Mouse (Mus musculus): ENCODE measurements around the gene Slc8b1.
"Not testable (repeated sequence)": the region's sequence is repeated elsewhere in the genome, so short reads cannot be mapped to it uniquely, and the experiment has no call there.

Slc8b1 gene

DNA sequence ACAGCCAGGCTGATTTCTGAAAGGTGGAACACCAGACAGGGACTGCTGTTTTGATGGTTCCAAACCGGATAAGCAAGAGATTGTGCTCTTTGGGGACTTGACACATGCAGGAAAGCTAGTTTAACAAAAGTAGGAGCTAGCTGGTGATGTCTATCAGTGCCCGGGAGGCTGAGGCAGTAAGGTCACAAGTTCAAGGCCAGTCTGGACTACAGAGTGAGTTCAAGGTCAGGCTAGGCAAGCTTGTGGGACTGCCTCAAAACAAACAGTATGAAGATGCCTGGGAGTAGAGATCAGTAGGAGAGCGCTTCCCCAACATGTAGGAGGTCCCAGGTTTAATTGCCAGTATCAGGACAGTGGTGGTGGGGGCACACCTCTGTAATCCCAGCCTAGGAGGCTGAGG, 13.9 kb upstream of the Slc8b1 start:
- DNase-seq: no peak

DNA sequence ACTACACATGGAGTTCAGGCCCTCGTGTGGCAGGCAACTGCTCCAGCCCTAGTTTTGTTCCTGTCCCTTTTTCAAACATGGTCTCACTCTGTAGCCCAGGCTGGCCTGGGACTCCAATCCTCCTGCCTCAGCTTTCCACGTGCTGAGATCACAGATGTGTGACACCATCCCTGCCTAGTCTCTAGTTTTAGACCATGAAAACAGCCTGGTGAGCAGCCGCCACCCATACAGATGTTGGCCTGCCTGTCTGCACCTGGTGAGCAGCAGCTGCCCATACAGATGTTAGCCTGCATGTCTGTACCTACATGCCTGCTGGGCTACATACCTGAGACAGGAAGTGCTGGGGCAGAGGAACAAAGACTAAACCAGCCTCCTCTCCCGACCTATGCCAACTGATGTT, 11.8 kb upstream of the Slc8b1 start:
- DNase-seq: no peak

DNA sequence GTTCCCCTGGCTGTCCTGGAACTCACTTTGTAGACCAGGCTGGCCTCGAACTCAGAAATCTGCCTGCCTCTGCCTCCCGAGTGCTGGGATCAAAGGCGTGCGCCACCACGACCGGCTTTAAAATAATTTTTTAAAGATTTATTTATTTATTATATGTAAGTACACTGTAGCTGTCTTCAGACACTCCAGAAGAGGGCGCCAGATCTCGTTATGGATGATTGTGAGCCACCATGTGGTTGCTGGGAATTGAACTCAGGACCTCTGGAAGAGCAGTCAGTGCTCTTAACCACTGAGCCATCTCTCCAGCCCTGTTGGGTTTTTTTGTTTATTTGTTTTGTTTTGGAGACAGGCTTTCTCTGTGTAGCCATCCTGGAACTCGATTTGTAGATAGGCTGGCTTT, 10.4 kb upstream of the Slc8b1 start:
- DNase-seq: not testable (repeated sequence)

DNA sequence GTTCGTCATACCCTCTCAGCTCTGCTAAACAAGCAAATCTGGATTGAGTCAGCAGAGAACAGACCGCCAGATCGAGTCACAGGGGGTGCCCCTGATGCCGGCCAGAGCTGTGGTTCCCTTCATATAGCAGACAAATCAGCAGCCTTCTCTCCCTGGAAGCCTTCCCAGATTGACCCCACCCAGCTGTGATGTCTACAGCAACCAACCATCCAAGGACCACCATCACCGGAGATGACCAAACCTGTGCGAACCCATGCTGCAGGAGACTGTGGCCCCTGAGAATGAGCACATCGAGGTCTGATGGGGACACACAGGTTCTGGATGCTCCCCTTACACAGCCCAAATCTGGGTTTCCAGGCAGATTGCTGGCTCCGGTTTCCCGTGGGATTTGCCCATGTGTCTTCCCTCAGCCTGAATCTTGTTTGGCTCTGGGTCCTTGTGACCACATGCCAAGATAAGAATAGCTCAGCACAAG, 8.8 kb upstream of the Slc8b1 start:
- DNase-seq: no peak

DNA sequence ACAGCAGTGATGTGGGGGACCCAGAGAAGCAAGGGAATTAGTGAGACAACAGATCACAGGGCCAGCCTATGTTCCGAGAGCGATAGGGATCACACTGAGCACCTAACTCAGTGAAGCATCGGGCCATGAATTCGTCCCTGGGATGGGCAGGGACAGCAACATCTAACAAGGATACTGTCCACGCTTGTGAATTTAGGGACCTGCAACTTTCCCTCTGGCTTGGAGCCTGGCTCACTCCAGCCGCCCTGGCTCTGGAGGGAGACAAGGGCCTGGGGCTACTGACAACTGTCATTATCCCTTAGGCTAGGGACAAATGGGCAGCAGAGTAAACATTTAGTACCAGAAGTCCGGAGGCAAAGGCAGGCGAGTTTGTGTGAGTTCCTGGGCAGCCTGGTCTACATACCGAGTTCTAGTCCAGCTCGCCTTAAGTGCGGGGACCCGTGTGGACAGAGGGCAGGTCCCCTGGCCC, 8.3 kb upstream of the Slc8b1 start:
- DNase-seq: no peak

DNA sequence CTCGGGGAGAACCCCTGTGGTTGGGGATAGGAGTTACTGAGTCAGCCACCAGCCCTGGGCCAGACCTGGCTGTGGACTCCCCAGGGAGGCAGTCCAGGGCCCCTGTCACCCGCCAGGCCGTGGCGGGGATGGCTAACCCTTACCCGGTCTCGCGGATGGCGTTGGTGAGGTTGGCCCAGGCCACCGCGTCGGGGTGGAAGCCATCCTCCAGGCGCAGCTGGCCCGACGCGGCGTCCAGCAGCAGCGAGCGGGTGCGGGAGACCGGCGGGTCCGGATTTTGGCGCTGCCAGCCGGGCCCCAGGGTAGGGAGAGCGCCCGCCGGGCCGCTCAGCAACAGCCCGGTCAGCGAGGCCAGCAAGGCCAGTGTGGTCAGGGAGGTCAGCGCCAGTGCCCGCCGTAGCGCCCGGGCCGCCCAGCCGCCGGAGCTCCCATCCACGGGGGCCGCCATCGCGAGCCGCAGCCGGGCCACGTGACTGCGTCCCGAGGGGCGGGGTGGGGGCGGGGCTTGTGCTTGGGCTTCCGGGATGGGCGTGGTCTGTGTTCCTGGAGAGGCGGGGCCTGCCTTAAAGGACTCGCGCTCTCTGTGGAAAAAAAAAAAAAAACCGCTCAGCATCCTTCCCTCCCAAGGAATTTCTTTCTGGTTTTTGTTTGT, 7.7 kb upstream of the Slc8b1 start, which contains the start of gene Plbd2:
Plbd2 (minus strand) TSS at position 482 of the 652 bp plus-strand sequence.
- peak; percentile 77 to 81 for DNase-seq

DNA sequence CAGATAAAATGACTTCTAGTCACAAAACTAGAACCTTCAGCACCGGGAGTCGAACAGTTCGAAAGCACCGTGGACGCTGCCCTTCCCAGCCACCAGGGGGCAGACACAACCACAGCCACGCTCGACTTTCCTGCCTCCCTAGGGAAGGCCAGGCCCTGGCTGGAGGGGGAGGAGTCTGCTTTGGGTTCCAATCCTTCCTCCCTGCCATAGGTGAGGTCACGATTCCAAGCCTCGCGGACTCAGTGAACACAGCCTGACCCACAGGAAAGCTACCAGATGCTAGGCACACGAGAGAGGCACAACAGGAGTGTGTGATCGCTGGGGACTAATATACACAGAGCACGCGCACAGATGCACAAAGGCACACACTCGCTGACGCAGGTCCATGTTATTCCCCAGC, 5.6 kb upstream of the Slc8b1 start:
- peak; percentile 80 to 88 for DNase-seq

DNA sequence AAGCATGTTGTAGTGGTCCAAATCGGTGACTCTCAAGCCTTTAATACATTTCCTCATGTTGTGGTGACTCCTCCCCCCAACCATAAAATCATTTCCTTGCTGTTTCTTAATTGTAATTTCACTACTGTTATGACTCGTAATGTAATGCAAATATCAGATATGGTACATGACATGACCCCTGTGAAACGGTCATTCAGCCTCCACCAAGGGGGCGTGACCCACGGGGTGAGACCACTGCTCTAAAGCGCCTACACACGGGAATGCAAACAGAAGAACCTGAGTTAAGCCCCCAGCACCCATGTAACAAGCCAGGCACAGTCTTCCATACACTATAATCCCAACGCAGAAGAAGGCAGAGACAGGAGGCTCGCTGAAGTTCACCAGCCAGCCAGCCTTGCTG, 5.2 kb upstream of the Slc8b1 start:
- DNase-seq: no peak

DNA sequence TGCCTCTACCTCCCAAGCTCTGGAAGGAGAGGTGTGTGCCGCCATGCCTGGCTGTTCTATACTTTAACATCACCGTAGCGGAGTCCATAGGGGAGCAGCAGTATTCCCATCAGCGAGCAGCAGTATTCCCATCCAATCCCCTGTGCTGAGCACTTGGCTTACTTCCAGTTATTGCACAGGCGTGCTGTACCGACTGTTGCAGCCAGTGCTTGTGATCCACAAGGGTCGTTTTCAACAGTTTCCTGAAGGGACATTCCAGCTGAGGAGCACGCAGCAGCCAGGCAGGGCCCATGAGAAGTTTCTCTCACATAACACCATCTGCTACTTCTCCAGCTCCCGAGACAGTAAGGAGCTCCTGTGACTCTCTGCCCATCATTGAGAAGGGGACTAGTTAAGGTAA, 4.5 kb upstream of the Slc8b1 start:
- no peak for DNase-seq

DNA sequence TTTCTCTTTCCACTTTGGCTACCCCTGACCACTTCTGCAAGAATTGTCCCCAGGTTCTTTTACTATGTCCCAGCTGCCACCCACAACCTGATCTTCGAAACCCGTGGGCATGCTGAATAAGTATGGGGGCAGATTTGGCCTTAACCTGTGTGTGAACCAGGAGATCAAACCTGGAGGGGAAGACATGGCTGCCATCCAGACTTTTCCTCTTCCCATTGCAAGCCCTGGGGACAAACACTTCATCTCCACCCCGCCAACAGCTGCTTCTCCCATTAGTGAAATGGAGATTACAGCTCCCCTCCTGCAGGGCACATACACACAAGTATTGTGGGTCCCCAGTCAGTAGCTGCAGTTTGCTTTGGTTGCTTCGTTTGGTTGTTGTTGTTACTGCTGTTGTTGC, 3.7 kb upstream of the Slc8b1 start:
- no peak for DNase-seq

DNA sequence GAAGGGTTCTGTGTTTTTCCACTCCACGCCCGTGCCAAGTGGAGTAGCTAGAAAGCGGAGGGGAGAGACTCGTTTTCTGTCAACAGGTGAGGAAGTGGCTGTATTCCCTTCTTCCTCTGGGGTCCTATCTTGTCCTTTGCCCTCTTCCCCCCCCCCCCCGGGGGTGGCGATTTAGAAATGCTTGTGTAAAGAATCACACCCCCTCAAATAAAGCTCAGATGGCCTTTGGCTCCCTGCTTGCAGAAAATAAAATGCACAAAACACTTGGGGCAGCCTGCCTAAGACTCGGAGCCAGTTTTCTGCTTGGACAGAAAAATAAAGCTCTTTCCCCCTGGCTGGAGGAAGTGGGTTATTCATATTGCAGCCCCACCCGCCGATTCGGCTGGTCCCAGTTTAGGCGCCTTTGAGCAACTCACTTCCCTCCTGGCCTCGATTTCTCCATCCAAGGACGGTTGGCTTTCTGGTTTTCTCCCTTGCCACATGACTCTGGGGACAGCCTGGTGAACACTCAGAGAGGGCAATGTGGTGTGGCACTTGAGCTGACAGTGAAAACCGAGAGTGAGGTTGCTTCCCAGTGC, 764 bp downstream of the Slc8b1 start:
- peak; percentile 61 to 62 for DNase-seq

DNA sequence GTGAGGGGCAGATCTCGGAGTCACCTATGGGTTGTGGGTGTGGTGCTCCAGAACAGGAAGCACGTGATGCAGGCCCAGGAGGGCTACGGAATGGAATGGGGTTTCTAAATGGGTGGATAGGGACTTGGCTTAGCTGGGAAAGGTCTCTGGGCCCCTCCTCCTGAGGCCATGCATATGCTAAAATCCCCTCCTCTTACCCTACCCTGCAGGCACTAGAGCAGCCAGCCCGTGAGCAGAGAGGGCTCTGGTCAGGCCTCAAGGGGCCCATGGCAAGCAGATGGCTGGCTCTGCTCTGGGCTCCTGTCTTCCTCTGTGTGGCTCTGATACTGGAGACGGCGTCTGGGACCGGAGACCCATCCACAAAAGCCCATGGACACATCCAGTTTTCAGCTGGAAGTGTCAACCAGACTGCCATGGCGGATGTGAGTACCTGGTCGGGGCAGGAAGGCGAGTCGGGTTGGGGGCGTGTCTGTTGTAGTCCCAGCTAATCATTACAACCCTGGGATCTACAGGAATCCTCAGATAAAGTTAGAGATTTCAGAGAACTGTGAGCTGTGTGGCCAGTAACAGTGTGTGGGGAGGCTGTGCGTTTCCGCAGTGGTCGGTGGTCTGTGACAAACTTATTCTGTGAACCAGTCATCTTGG, 2.1 kb downstream of the Slc8b1 start:
- DNase-seq: no peak

DNA sequence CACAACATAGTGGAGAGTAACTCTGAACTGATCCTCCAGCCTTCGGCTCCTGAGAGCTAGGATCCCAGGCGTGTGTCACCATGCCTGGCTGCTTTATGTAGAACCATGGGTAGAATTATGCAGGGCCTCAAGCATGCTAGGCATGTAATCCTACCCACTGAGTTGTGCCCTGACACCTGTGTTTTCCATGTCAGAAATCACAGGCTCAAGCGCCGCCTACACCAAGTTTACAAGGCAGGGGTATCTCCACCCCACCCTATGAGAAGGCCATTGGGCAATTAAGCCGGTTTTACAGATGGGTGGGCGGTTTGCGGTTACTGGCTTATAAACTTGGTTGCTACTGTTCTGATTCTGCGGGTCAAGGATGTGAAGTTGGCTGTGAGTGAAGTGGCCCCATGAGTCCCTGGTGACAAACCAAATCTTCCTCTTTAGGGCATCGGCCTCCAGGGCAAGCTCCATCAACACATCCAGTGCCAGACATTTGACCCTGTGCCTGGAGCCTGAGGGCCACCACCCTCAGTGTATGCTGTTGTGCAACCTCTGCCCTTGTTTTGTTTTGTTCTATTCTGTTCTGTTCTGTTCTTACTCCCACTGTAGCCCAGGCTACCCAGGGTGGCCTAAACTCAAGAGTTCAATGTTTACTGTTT, 3.2 kb downstream of the Slc8b1 start:
- peak; percentile 63 for DNase-seq

DNA sequence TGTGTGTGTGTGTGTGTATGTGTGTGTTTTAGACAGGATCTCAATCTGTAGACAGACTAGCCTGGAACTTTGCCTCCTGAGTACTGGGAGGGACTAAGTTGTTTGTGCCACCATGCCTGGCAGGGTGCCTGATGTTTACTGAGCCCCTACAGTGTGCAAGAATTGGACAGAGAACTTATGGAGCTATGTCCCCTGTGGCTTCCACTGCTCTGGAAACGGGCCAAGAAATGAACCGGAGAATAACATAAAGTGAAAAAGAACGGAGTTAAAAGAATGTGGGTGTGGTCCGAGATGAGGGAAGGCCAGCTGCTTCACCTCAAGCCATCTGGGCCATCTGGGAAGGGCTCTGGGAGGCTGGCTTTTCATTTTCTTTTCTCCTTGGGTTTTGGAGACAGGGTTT, 3.8 kb downstream of the Slc8b1 start:
- peak; percentile 24 to 58 for DNase-seq

DNA sequence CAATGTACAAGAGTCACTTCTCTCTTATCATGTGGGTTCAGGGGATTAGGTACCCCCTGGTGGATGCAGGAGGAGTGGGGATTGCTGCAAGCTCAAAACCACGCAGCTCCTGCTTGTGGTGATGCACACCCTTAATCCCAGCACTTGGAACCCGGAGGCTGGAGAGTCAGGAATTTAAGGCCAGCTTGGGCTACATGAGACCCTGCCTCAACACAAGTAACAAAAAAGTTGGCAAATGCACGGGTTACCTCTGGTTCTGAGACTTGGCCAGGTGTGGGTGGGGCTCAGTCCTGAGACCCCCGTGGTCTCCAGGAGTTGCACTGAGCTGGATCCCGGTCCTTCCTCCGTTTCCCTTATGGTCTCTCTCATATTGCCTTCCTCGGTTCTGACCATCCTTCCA, 4.5 kb downstream of the Slc8b1 start:
- DNase-seq: no peak

DNA sequence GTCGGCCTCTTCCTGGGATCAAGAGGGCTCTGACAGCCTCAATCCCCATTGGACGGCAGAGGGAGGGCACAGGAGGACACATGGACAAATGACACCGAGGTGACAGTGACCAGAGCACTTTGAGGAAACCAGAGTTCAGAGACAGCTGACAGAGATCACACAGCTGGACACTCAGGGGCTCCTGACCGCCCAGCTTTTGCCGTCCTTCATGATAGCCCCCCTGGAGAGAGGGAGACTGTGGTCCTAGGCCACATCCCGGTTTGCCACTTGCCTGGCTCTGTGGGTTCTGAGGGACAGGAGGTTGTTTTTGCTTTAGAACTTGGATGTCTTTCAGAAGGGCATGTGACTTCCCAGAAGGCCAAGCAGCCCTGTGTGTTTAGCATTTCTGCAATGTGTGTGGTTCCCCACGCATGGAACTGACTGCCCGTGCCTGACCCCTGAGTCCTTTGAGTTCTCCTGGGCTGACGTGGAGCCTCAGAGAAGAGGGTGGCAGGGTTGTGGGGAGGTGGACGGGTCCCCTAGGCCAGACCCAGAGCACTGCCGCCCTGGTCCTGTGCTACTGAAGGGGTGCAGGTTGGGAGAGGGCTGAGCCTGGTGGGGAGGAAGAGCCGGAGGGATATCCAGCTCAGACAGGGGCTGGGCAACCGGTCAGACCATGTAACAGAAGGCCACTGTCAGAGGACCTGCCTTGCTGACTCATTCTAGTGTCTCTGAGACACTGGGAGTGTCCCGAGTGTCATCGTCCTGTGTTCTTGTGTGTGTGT, 5.4 kb downstream of the Slc8b1 start:
- DNase-seq: peak; percentile 44 to 52

DNA sequence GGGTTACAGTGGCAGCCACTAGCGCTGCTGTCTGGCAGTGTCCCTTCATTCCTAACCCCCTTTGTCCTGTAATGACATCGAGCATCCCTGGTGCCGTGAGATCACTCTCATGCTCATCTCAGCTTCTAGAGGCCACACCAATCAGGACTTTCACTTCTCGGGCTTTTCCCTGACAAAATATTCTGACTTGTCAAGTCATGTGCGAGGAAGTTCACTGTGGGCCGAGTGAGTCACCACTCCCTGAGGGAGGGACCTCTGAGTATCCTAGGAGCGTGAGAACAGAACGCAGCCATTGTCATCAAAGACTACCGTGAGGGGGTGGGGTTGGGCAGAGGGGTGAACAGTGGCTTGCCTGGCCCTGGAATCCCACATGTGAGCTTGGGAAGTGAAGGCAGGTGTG, 6.6 kb downstream of the Slc8b1 start:
- peak; percentile 61 to 62 for DNase-seq

DNA sequence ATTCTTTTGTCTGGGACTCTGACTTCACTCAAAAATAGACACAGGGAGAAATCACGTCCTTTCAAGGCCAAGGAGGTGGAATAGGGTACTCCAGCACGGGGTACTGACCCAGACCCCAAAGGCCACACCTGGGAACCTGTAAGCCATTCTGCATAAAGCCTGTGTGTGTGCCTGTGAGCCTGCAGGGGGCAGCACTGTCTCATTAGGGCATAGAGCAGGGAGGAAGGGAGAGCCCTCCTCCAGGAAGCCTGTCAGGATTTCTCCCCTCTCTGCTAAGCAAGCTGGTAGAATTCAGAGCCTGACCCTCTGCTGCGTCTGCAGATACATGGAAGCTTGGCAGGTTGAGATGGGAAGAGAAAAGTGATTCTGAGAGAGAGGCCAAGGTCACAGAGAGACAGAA, 11.7 kb downstream of the Slc8b1 start:
- peak in 1 of 2 experiments; percentile 30 for DNase-seq

DNA sequence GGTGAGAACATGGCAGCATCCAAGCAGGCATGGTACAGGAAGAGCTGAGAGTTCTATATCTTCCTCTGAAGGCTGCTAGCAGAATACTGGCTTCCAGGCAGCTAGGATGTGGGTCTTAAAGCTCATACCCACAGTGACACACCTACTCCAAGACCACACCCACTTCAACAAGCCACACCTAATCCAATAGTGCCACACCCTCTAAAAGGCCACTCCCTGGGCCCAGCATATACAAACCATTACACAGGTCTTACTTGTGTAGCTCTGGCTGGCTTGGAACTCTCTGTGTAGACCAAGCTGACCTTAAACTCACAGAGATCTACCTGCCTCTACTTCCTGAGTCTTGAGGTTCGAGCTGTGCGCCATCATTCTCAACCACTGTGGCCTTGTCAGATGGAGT, 13.8 kb downstream of the Slc8b1 start:
- no peak for DNase-seq

DNA sequence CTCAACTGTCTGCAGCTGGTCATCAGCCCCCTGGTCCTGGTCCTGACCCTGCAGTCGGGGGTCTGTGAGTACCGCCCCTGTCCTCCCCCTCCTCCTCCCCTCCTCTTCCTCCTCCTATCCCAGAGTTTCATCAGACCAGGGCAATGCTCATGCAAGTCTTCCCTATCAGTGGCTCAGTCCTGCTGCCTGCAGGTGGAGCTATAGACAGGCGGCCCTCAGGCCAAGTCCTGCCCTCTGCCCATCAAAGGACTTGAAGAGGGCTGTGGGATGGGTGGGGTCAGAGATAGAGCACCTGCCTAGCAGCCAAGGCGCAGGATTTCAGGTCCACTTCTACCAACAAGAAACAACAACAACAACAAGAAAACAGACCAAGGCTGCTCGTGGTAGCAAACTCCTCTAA, 14.8 kb downstream of the Slc8b1 start:
- DNase-seq: no peak

DNA sequence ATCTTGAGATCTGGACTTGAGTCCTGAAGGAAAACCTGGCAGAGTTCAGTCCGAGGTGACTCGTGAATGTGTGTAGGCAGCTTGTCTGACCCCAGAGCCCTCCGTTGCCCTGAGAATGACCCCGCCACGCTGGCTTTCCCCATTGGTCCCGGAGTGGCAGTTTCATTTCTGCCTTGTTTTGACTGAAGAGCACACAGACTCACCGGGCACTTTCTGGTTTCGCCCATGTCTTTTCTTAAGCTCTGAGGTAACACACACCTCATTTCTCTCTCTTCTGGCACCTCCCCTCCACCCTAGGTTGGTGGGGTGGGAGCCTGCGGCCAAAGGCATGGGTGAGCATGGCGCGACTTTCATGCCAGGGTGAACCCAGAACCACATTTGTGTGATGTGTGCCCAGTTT, 15.3 kb downstream of the Slc8b1 start:
- no peak for DNase-seq

DNA sequence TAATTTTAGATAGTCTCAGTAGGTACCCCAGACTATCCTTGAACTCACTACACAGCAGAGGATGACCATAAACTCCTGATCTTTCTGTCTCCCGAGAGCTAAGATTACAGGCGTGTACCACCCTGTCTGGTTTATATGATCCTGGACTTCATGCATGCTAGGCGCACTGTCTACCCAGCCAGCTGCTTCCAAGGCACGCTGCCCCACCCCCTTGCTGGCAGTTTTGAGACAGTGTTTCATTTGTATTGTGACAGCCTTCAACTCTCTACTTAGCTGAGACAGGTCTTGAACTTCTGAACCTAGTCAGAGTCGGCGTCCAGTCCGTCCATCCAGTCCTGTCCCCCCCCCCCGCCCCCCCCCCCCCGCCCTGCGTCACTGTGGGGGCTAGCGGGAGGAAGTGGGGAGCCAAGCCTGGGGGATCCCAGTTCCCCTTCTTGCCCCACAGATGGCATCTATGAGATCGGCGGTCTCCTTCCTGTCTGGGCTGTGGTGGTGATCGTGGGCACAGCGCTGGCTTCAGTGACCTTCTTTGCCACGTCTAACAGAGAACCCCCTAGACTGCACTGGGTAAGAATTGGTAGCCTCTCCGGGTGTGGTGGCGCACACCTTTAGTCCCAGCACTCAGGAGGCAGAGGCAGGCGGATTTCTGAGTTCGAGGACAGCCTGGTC, 16.5 kb downstream of the Slc8b1 start:
- DNase-seq: no peak

Measured in lung, adult 18-20 months (tissue).